Mouse (Mus musculus) cortical plate, adult 2 months (tissue): ENCODE results near the gene Cavin1. TPM values are rescaled to one million over a fixed set of nuclear protein-coding genes. Genes with fewer than 3 reads are reported as not detected.
A peak's percentile ranks its signal among the peaks of the same experiment; 100 is the strongest.

Experiments
- H3K27ac ChIP-seq: fragments of 200-500 bp; 2 replicates; pipeline ENCODE4 v1.5.1; 2012; ENCODE audit warnings: low read length, control low read depth, inconsistent platforms; ENCODE audit not compliant: insufficient read depth
- H3K4me1 ChIP-seq: fragments of 200-500 bp; 2 replicates; pipeline ENCODE4 v1.6.1; 2011; ENCODE audit warnings: low read length; ENCODE audit not compliant: control insufficient read depth, insufficient read depth
- H3K4me3 ChIP-seq: fragments of 200-500 bp; 2 replicates; pipeline ENCODE4 v1.5.1; 2011; ENCODE audit warnings: mild to moderate bottlenecking, low read length, control low read depth; ENCODE audit not compliant: insufficient read depth
- CTCF ChIP-seq: fragments of 200-500 bp; IDR thresholded peaks from 2 replicates; pipeline ENCODE4 v1.5.1; 2011; ENCODE audit warnings: mild to moderate bottlenecking, control low read depth, low read length; ENCODE audit not compliant: insufficient read depth; ENCODE audit errors: extremely low read depth
- POLR2A ChIP-seq: fragments of 200-500 bp; IDR thresholded peaks from 2 replicates; pipeline ENCODE4 v1.6.1; 2011; ENCODE audit warnings: mild to moderate bottlenecking, low read length, control low read depth; ENCODE audit not compliant: insufficient read depth; ENCODE audit errors: extremely low read depth
- polyA plus RNA-seq: library from polyadenylated mRNA; depleted of rRNA; stranded (reverse); fragments of >200 nt; gene quantifications from 2 replicates; pipeline ENCODE4 v1.2.3, GENCODE M21; 2012

The Cavin1 gene
- polyA plus RNA-seq, 1 experiment = 21.1 TPM

DNA sequence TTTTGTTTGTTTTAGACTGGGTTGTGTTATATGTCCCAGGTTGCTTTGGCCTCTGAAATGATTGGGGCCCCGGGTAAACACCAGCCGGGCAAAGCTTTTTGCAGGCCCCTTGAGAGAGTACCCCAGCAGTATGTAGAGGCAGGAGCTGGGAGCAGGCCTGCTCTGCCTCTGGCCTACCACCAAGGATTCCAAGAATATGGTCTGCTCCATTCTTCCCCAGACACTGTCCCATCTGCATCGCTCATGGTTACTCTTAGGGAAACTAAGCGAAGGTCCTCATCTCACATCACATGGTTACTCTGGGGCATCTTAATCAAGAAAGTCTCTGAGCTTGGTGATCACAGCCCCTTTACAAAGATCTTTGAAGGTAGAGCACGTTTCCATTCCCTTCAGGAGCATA lies 2.2 kb downstream of the Cavin1 start:
- H3K4me1 ChIP-seq = no peaks in the 10 kb centered on the region
- H3K27ac ChIP-seq = no peak overlapping the region
- H3K4me3 ChIP-seq = peak overlapping the region; percentile 50; the same call in 1 of the 2 replicates
- TF ChIP-seq CTCF (no peak), POLR2A (no peak)

DNA sequence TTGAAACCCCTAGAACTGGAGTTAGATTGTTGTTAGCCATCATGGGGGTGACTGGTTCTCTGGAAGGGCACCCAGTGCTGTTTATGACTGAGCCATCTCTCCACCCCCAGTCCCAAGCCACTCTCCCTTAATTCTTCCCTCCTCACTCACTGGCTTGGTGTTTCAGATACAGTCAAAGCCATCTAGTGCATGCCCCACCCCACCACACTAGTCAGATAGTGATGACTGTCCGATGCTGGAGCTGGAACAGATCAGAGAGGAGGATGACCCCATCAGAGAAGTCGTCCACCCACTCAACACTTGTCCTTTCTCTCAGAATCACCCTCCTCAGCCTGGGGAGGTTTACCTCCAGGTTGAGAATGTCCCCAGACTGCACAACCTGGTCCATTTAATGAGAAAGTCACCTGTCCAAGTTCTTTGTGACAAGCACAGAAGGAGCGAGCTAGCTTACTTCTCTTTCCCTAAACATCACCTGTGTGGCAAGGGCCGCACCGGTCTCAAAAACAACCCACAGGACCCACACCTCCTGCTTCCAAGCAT lies 2.7 kb downstream of the Cavin1 start:
- Histone ChIP-seq H3K4me3 (no peak overlapping the region; the same call in 1 of the 2 replicates), H3K27ac (no peak overlapping the region)
- TF ChIP-seq CTCF (no peak), POLR2A (no peak)

DNA sequence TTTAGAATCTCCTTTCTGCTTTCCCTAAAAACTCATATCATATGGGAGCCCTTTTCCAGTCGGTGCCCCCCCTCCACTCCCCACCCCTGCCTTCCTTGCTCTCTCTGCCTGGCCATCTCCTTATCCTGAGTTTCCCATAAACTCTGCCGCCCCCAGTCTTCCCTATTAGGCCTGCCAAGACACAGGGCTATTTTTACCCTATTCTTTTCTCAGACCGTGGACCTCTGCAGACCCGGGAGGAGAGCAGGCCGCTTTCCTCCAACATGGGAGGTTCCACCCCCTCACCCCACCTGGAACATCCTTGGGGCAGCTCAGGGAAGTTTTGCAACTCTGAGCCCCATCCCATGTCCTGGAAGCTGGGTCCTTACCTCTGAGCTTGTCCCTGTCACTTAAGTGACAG lies 3.3 kb downstream of the Cavin1 start:
- Histone ChIP-seq H3K27ac (no peak overlapping the region), H3K4me3 (no peak overlapping the region), H3K4me1 (no peaks in the 10 kb centered on the region)
- TF ChIP-seq CTCF (no peak), POLR2A (no peak)

More for the DNA sequence above, 2.7 kb downstream of the Cavin1 start:
- no peaks in the 10 kb centered on the region for H3K4me1 ChIP-seq

DNA sequence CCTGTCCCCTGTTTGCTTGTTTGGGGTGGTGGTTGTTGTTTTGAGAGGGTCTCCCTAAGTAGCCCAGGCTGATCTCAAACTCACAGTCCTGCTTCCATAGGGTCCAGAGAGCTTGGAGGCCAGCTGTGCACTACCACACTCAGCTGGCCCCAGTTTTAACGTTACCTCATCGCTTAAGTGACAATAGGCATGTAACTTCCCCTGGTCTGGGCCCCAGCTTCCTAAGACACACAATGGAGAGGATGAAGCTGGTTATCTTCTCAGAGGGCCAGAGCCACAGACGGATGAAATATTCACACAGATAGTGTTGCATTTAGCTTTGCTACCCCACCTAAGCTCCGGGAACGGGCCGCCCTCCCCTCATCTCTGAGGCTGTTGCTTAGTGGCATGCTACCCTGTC lies 4.9 kb downstream of the Cavin1 start:
- Histone ChIP-seq H3K4me1 (no peaks in the 10 kb centered on the region), H3K4me3 (no peak overlapping the region), H3K27ac (no peak overlapping the region)
- no peak for TF ChIP-seq CTCF
- TF ChIP-seq POLR2A = no peak

DNA sequence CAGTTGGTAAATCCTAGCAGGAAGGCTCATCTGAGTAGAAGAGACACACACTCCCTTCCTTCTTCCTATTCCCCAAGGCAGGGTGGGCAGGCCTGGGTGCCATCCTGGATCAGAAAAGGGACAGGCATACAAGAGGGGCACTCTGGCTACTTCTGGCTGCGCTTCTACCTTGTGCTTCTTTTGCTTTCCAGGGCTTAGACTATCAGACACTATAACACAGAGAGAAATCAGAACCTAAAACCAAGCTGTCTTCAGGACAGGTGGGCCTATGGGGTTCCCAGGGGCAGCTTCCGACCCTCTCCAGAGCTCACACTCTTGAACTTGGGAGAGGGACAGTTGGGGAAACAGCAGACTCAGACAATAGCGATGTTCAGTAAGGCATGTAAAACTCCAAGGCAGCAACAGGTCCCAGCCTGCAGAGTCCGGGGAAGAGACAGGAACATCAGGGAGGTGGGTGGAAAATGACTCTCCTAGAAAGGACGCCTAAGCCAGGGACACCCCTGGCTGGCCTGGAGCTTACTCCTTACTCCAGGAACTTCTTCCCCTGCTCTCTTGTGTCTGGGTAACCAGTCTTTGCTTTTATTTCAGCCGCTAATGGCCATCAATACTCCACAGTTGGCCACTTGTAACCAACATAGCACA lies 5.7 kb downstream of the Cavin1 start:
- no peak overlapping the region for H3K4me3 ChIP-seq
- H3K27ac ChIP-seq = no peak overlapping the region
- no peaks in the 10 kb centered on the region for H3K4me1 ChIP-seq
- TF ChIP-seq CTCF = no peak
- TF ChIP-seq POLR2A = no peak

DNA sequence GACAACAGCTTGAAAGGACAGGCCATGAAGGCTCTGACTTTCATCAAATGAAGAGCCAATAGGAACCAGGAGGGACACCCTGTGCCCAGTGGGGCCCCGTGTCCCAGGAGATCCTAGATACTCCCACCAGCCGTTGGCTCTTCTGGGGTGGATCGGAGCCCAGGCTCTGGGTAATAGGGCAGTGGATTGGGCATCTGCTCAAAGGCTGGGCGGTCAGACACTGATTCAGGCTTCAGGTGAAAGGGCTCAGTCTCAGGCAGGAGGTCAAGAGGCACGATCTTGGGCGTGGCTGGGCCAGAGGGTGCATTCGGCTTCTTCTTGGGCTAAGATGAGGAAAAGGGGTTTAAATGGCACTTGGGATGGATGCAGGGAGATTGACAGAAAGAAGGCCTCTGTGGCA lies 6.5 kb downstream of the Cavin1 start:
- Histone ChIP-seq H3K27ac (no peak overlapping the region), H3K4me1 (no peaks in the 10 kb centered on the region), H3K4me3 (no peak overlapping the region)
- TF ChIP-seq POLR2A (no peak), CTCF (no peak)

DNA sequence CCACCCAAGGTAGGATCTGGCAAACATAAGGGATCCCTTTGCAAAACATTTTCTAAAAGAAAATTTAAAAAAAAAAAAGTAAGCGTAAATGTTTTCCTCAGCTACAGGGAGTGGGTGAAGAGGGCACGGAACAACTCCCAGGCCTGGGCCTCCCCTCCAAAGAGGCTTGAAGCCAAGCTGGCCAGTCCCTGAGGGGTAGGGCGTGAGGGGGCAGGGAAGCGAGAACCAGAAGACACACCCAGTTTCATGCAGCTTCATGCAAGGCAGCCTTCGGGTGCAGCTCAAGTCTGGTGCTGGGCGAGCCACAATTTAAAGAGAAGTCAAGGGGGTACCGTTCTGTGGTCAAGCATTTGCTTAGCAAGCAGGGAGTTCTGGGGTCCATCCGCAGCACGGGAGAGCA lies 7.0 kb downstream of the Cavin1 start:
- Histone ChIP-seq H3K4me3 (no peak overlapping the region), H3K27ac (no peak overlapping the region), H3K4me1 (no peaks in the 10 kb centered on the region)
- TF ChIP-seq CTCF (no peak), POLR2A (no peak)

DNA sequence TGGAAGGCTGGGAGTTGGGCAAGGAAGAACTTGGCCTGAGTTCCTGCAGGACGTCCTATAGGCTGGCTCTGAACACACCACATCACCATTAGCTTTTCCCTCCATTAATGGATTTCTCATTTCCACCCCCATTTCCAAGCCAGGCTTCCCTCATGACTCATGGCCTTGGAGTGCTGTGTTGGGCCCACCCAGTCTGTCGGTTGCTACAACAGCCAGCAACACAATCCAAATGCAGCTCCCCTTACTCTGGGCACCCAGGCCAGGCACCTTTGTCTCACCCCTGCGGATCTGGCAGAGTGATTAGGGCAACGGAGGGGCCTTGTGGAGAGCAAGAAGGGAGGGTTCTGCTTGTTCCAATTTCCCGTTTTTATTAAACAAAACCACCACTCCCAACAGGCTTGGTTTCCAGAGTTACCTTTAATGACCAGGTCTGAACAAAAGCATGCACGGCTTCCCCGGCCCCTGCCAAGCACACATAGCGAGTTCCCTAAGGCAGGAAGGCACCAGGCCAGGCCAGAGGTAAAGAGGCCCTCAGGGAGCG lies 8.2 kb downstream of the Cavin1 start:
- no peak overlapping the region for H3K27ac ChIP-seq
- TF ChIP-seq POLR2A (no peak), CTCF (no peak)
- H3K4me1 ChIP-seq = no peaks in the 10 kb centered on the region
- no peak overlapping the region for H3K4me3 ChIP-seq

DNA sequence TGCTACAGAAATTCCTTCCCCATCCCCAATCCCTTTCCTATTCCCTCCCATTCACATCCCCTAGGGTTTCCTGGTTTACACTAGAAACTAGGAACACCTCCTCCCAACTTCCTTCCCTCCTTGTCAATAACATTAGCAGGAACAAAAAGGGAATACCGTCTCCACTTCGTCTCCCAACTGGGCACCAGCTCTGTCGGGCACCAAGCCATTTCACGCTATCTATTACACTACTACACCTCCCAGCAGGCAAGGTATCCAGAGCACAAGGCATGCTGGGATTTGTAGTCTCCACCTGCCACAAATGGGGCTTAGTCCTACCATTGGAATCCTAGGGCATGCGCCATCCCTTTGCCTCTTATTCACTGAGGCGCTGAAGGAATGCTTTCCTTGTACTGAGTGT lies 10.1 kb downstream of the Cavin1 start:
- Histone ChIP-seq H3K27ac (no peak overlapping the region), H3K4me3 (no peak overlapping the region), H3K4me1 (no peaks in the 10 kb centered on the region)
- TF ChIP-seq CTCF (no peak), POLR2A (no peak)

DNA sequence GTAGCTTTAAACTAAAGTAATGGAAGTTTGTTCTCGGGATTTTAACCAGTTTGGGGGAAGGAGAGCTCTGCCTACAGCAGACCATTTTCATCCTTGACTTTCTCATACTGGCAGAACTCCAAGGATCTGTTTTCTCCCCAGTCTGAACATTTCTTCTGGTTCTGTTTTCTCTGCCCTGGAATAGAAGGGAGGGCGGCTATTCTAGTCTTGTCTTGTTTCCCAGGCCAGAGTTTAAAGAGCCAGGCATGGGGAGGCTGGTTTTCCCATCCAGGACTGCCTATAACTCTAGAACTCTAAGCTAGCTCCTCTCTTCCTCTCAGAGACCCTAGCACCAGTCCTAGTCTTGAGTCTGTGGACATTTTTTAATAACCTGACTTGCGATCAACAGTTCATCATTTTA lies 10.9 kb downstream of the Cavin1 start:
- H3K4me3 ChIP-seq = no peak overlapping the region
- 0 out of 2 replicates have a peak overlapping the region, but pooled peaks have one; percentile 42 for H3K27ac ChIP-seq
- no peak for TF ChIP-seq CTCF
- TF ChIP-seq POLR2A = no peak

DNA sequence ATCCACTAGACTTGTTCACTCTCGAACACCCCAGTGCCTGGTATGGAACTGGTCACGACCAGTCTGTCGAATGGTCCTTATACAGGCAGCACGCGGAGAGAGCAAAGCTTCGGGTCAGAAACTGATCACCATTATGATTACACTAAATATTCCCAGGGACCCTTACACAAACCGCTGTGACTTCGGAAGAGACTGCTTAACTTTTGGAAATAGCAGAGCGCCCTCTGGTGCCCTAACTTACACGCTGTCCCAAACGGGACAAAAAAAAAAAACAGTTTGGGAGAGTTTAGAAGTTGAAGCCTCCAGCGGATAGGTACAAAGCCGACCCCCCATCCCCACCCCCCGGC lies 11.2 kb downstream of the Cavin1 start:
- Histone ChIP-seq H3K4me1 (no peaks in the 10 kb centered on the region), H3K4me3 (no peak overlapping the region), H3K27ac (no peak overlapping the region)
- no peak for TF ChIP-seq POLR2A
- TF ChIP-seq CTCF = peak; percentile 68

More for the DNA sequence above, 10.9 kb downstream of the Cavin1 start:
- no peaks in the 10 kb centered on the region for H3K4me1 ChIP-seq
